ENCODE assay signal across 11 mouse cellular contexts in the genomic region with DNA sequence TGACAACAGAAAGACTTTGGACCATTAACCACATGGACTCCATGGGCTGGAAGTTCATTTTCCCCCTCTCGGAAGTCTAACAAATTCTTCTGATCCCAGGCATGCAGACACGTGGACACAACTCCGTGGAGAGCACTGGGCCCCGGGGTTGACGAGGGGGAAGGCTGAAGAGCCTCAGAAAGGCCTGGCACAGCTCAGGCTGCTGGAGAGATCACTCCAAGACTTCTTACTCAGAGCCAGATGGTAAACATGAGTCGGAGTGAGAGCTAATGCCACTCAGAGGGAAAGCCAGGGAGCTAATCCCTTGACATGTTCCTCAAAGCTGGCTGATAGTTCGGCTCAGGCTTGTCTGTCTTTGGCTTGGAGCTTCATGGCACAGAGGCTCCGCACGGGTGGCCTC. TPM values are rescaled to one million over a fixed set of nuclear protein-coding genes. Genes with fewer than 3 reads are reported as not detected.
DNase-seq lines count a peak whose midpoint lies in the region; ATAC-seq and TF ChIP-seq lines count a peak whose summit lies in the region.
"Had no signal": no experiment of that assay in that cellular context is flagged by ENCODE, and none has a peak within 500 bp of the region (broad histone marks: within the 10 kb centered on the region; RNA-seq: fewer than 3 reads in every experiment).

No protein-coding gene starts in this region.

- no peak overlapping the region for H3K4me3 ChIP-seq in heart, embryonic 15.5 days
- no peak overlapping the region for H3K4me3 ChIP-seq in hindbrain, postnatal 0 days (ENCODE audit: low read length)
- no peak overlapping the region for H3K4me3 ChIP-seq in midbrain, postnatal 0 days (ENCODE audit: low read depth, low read length)
- no peak overlapping the region for H3K4me3 ChIP-seq in kidney, adult 2 months (ENCODE audit: insufficient read depth, low read depth, low read length)
- no peak overlapping the region; the same call in 1 of the 2 replicates for H3K4me3 ChIP-seq in heart, embryonic 10.5 days
- H3K4me3 ChIP-seq: left cerebral cortex, adult 2 months had no signal

- peaks cover 2% of the 10 kb centered on the region; the same call in 1 of the 2 replicates for H3K36me3 ChIP-seq in heart, embryonic 15.5 days
- no peaks in the 10 kb centered on the region for H3K36me3 ChIP-seq in hindbrain, postnatal 0 days (ENCODE audit: insufficient read depth, low read length)
- H3K36me3 ChIP-seq in midbrain, postnatal 0 days (ENCODE audit: insufficient read depth, low read length): no peaks in the 10 kb centered on the region
- no peaks in the 10 kb centered on the region for H3K36me3 ChIP-seq in kidney, adult 2 months (ENCODE audit: control insufficient read depth, insufficient read depth, low read length)
- peaks cover 8% of the 10 kb centered on the region; the same call in 1 of the 2 replicates for H3K36me3 ChIP-seq in heart, embryonic 10.5 days

- H3K4me2 ChIP-seq in heart, embryonic 15.5 days: peak overlapping the region; percentile 43; the same call in 1 of the 2 replicates
- no peak overlapping the region for H3K4me2 ChIP-seq in hindbrain, postnatal 0 days (ENCODE audit: low read depth, low read length)
- no peak overlapping the region for H3K4me2 ChIP-seq in midbrain, postnatal 0 days (ENCODE audit: low read depth, low read length, poor library complexity, severe bottlenecking)

- no peak overlapping the region for H3K9ac ChIP-seq in heart, embryonic 15.5 days
- H3K9ac ChIP-seq in hindbrain, postnatal 0 days (replicated peaks; ENCODE audit: low read length): no peak overlapping the region
- H3K9ac ChIP-seq in midbrain, postnatal 0 days (replicated peaks; ENCODE audit: low read length, poor library complexity, severe bottlenecking): no peak overlapping the region

- no peaks in the 10 kb centered on the region for H3K9me3 ChIP-seq in heart, embryonic 15.5 days (replicated peaks)
- H3K9me3 ChIP-seq in hindbrain, postnatal 0 days (ENCODE audit: low read length): no peaks in the 10 kb centered on the region
- no peaks in the 10 kb centered on the region for H3K9me3 ChIP-seq in midbrain, postnatal 0 days (ENCODE audit: low read length)
- no peaks in the 10 kb centered on the region for H3K9me3 ChIP-seq in heart, embryonic 10.5 days

- ATAC-seq in heart, embryonic 15.5 days (replicated peaks; ENCODE audit: insufficient number of reproducible peaks, insufficient read depth, low FRiP score, low read depth): 0 out of 2 replicates have a peak, but pooled peaks have one; percentile 2
- peak; percentile 75; the same call in 1 of the 2 replicates for ATAC-seq in hindbrain, postnatal 0 days
- ATAC-seq in midbrain, postnatal 0 days (ENCODE audit: low FRiP score): no peak
- no peak for ATAC-seq in frontal cortex, adult (ENCODE audit: low TSS enrichment)

- no peak for TF ChIP-seq CTCF in hindbrain, postnatal 0 days (IDR thresholded peaks at IDR 0.05; ENCODE audit: low read depth)
- TF ChIP-seq CTCF in midbrain, postnatal 0 days (IDR thresholded peaks at IDR 0.05): no peak
- TF ChIP-seq CTCF in kidney, adult 2 months (conservative IDR thresholded peaks at IDR 0.05; ENCODE audit: insufficient read depth, insufficient read length, low read depth, low read length): no peak

- H3K27ac ChIP-seq in heart, embryonic 15.5 days: 0 out of 2 replicates have a peak overlapping the region, but pooled peaks have one; percentile 0
- H3K27ac ChIP-seq in hindbrain, postnatal 0 days: peak overlapping the region; percentile 16; the same call in 1 of the 2 replicates
- no peak overlapping the region for H3K27ac ChIP-seq in midbrain, postnatal 0 days (ENCODE audit: low read depth, low read length)
- no peak overlapping the region for H3K27ac ChIP-seq in kidney, adult 2 months (ENCODE audit: insufficient read depth, low read depth, low read length)
- no peak overlapping the region for H3K27ac ChIP-seq in heart, embryonic 10.5 days
- H3K27ac ChIP-seq: left cerebral cortex, adult 2 months had no signal

- 23% methylated on average over 9 of the region's 9 CpGs for WGBS in heart, embryonic 15.5 days
- 27% methylated on average over 9 of the region's 9 CpGs for WGBS in hindbrain, postnatal 0 days
- 28% methylated on average over 9 of the region's 9 CpGs for WGBS in midbrain, postnatal 0 days
- 43% methylated on average over 9 of the region's 9 CpGs for WGBS in kidney, adult 2 months
- WGBS in heart, embryonic 10.5 days: 47% methylated on average over 9 of the region's 9 CpGs

- H3K27me3 ChIP-seq in heart, embryonic 15.5 days: peaks cover 14% of the 10 kb centered on the region; the same call in 1 of the 2 replicates
- no peaks in the 10 kb centered on the region for H3K27me3 ChIP-seq in hindbrain, postnatal 0 days (ENCODE audit: insufficient read depth, low read length)
- no peaks in the 10 kb centered on the region for H3K27me3 ChIP-seq in midbrain, postnatal 0 days (ENCODE audit: insufficient read depth, low read length)
- no peaks in the 10 kb centered on the region; the same call in 1 of the 2 replicates for H3K27me3 ChIP-seq in kidney, adult 2 months (replicated peaks; ENCODE audit: control insufficient read depth, insufficient read depth, low read length)
- peaks cover 28% of the 10 kb centered on the region for H3K27me3 ChIP-seq in heart, embryonic 10.5 days (ENCODE audit: insufficient read depth, poor library complexity, severe bottlenecking)

- peaks cover 21% of the 10 kb centered on the region for H3K4me1 ChIP-seq in heart, embryonic 15.5 days (replicated peaks)
- H3K4me1 ChIP-seq in hindbrain, postnatal 0 days (ENCODE audit: insufficient read depth, low read length): peaks cover 14% of the 10 kb centered on the region; the same call in 1 of the 2 replicates
- H3K4me1 ChIP-seq in midbrain, postnatal 0 days (ENCODE audit: insufficient read depth, low read length): no peaks in the 10 kb centered on the region
- no peaks in the 10 kb centered on the region for H3K4me1 ChIP-seq in kidney, adult 2 months (ENCODE audit: control insufficient read depth, insufficient read depth, low read length)
- H3K4me1 ChIP-seq in heart, embryonic 10.5 days: peaks cover 34% of the 10 kb centered on the region

- no peak for TF ChIP-seq POLR2A in kidney, adult 2 months (IDR thresholded peaks at IDR 0.05; ENCODE audit: low read depth, low read length)

- no peak for DNase-seq in heart, adult 8-10 months (ENCODE audit: low spot score)
- DNase-seq in adipocyte (ENCODE audit: low spot score): peak; percentile 52
- peak; percentile 50 for DNase-seq in hindbrain, postnatal 0 days (ENCODE audit: low spot score)
- DNase-seq in midbrain, postnatal 0 days (ENCODE audit: low spot score): peak; percentile 51
- no peak for DNase-seq in kidney, adult 2 months
- no peak for DNase-seq in heart, embryonic 10.5 days (ENCODE audit: low spot score)
- DNase-seq: thymus, adult 18-20 months had no signal

RNA-seq across cellular contexts. Expression of a gene that starts 14.0 kb away (rescaled TPM):
- polyA plus RNA-seq in heart, embryonic 15.5 days (2015; fragmentation: Nextera tagmentation; extraction: Ambion mirVana): not detected in 2 replicates
- total RNA-seq in heart, adult 8-10 months (2022): under 1 TPM in 2 of 4 experiments, not detected in 2; 0.17 to 0.41 TPM
- 0.14 and 0.26 TPM in 2 replicates for total RNA-seq in hindbrain, postnatal 0 days (2014; rRNA removed)
- 0.33 and 0.50 TPM in 2 replicates for polyA plus RNA-seq in hindbrain, postnatal 0 days (2015; fragmentation: Nextera tagmentation; extraction: Ambion mirVana)
- total RNA-seq in midbrain, postnatal 0 days (2014; rRNA removed): 1.7 TPM in 1 of 2 replicates, not detected in the other
- polyA plus RNA-seq in midbrain, postnatal 0 days (2015; fragmentation: Nextera tagmentation; extraction: Ambion mirVana): 0.23 and 0.28 TPM in 2 replicates
- 97.9 and 124 TPM in 2 replicates for polyA plus RNA-seq in kidney, adult 2 months (2012; rRNA removed)
- 0.06 TPM in 1 of 2 replicates, not detected in the other for polyA plus RNA-seq in heart, embryonic 10.5 days (2016; fragmentation: Nextera tagmentation; extraction: Ambion mirVana)
- total RNA-seq: gastrocnemius, postnatal 10 days had no signal

RNA-seq across cellular contexts. Expression of a gene that starts 24.7 kb away (rescaled TPM):
- polyA plus RNA-seq in heart, embryonic 15.5 days (2015; fragmentation: Nextera tagmentation; extraction: Ambion mirVana): 0.72 and 2.7 TPM in 2 replicates
- under 1 TPM in 3 of 4 experiments, not detected in 1; 0.26 to 0.57 (median 0.37) TPM for total RNA-seq in heart, adult 8-10 months (2022)
- total RNA-seq in hindbrain, postnatal 0 days (2014; rRNA removed): 3.8 and 5.5 TPM in 2 replicates
- polyA plus RNA-seq in hindbrain, postnatal 0 days (2015; fragmentation: Nextera tagmentation; extraction: Ambion mirVana): 1.1 TPM in 2 replicates
- total RNA-seq in midbrain, postnatal 0 days (2014; rRNA removed): 2.4 and 3.2 TPM in 2 replicates
- 1.0 and 1.4 TPM in 2 replicates for polyA plus RNA-seq in midbrain, postnatal 0 days (2015; fragmentation: Nextera tagmentation; extraction: Ambion mirVana)
- polyA plus RNA-seq in kidney, adult 2 months (2012; rRNA removed): 0.66 and 1.6 TPM in 2 replicates
- polyA plus RNA-seq in heart, embryonic 10.5 days (2016; fragmentation: Nextera tagmentation; extraction: Ambion mirVana): 3.5 and 5.3 TPM in 2 replicates

RNA-seq across cellular contexts. Expression of a gene that starts 36.2 kb away (rescaled TPM):
- 112 and 125 TPM in 2 replicates for polyA plus RNA-seq in heart, embryonic 15.5 days (2015; fragmentation: Nextera tagmentation; extraction: Ambion mirVana)
- total RNA-seq in heart, adult 8-10 months (2022): 1 to 10 TPM in 1 of 4 experiments, under 1 TPM in 3; 0.46 to 1.6 (median 0.99) TPM
- 46.4 and 49.1 TPM in 2 replicates for total RNA-seq in hindbrain, postnatal 0 days (2014; rRNA removed)
- polyA plus RNA-seq in hindbrain, postnatal 0 days (2015; fragmentation: Nextera tagmentation; extraction: Ambion mirVana): 49.7 and 52.0 TPM in 2 replicates
- 27.0 and 32.9 TPM in 2 replicates for total RNA-seq in midbrain, postnatal 0 days (2014; rRNA removed)
- polyA plus RNA-seq in midbrain, postnatal 0 days (2015; fragmentation: Nextera tagmentation; extraction: Ambion mirVana): 27.2 TPM in 2 replicates
- polyA plus RNA-seq in kidney, adult 2 months (2012; rRNA removed): 2.4 and 2.6 TPM in 2 replicates
- polyA plus RNA-seq in heart, embryonic 10.5 days (2016; fragmentation: Nextera tagmentation; extraction: Ambion mirVana): 138 TPM in 2 replicates

RNA-seq across cellular contexts. Expression of a gene that starts 36.4 kb away (rescaled TPM):
- polyA plus RNA-seq in heart, embryonic 15.5 days (2015; fragmentation: Nextera tagmentation; extraction: Ambion mirVana): not detected in 2 replicates
- total RNA-seq in heart, adult 8-10 months (2022): not detected
- not detected in 2 replicates for total RNA-seq in hindbrain, postnatal 0 days (2014; rRNA removed)
- polyA plus RNA-seq in hindbrain, postnatal 0 days (2015; fragmentation: Nextera tagmentation; extraction: Ambion mirVana): 0.10 TPM in 1 of 2 replicates, not detected in the other
- not detected in 2 replicates for total RNA-seq in midbrain, postnatal 0 days (2014; rRNA removed)
- polyA plus RNA-seq in midbrain, postnatal 0 days (2015; fragmentation: Nextera tagmentation; extraction: Ambion mirVana): not detected in 2 replicates
- 741 and 818 TPM in 2 replicates for polyA plus RNA-seq in kidney, adult 2 months (2012; rRNA removed)
- 0.15 TPM in 1 of 2 replicates, not detected in the other for polyA plus RNA-seq in heart, embryonic 10.5 days (2016; fragmentation: Nextera tagmentation; extraction: Ambion mirVana)
- total RNA-seq: gastrocnemius, postnatal 10 days had no signal

RNA-seq across cellular contexts. Expression of a gene that starts 54.9 kb away (rescaled TPM):
- polyA plus RNA-seq in heart, embryonic 15.5 days (2015; fragmentation: Nextera tagmentation; extraction: Ambion mirVana): 1.4 and 2.4 TPM in 2 replicates
- under 1 TPM; 0.14 to 0.56 (median 0.35) TPM for total RNA-seq in heart, adult 8-10 months (2022)
- 127 and 143 TPM in 2 replicates for total RNA-seq in hindbrain, postnatal 0 days (2014; rRNA removed)
- 32.0 and 37.1 TPM in 2 replicates for polyA plus RNA-seq in hindbrain, postnatal 0 days (2015; fragmentation: Nextera tagmentation; extraction: Ambion mirVana)
- 138 and 150 TPM in 2 replicates for total RNA-seq in midbrain, postnatal 0 days (2014; rRNA removed)
- polyA plus RNA-seq in midbrain, postnatal 0 days (2015; fragmentation: Nextera tagmentation; extraction: Ambion mirVana): 37.3 and 42.1 TPM in 2 replicates
- polyA plus RNA-seq in kidney, adult 2 months (2012; rRNA removed): 0.34 and 0.37 TPM in 2 replicates
- polyA plus RNA-seq in heart, embryonic 10.5 days (2016; fragmentation: Nextera tagmentation; extraction: Ambion mirVana): 3.2 and 5.2 TPM in 2 replicates

Comparison
In these comparisons a context has a peak if more than half of its experiments do, and no peak if none do; other contexts are left out.
1. H3K27ac ChIP-seq: peak in heart, embryonic 15.5 days (single experiment) and hindbrain, postnatal 0 days (single experiment); none in midbrain, postnatal 0 days (single experiment), kidney, adult 2 months (single experiment) and heart, embryonic 10.5 days (single experiment).
2. ATAC-seq: peak in heart, embryonic 15.5 days (single experiment) and hindbrain, postnatal 0 days (single experiment); none in midbrain, postnatal 0 days (single experiment) and frontal cortex, adult (single experiment).
3. DNase-seq: peak in adipocyte (single experiment), hindbrain, postnatal 0 days (single experiment) and midbrain, postnatal 0 days (single experiment); none in heart, adult 8-10 months (single experiment), kidney, adult 2 months (single experiment) and heart, embryonic 10.5 days (single experiment).
4. RNA of a gene that starts 14.0 kb away (polyA plus RNA-seq): 97.9 to 124 TPM in kidney, adult 2 months; 0.33 to 0.50 TPM in hindbrain, postnatal 0 days, 0.23 to 0.28 TPM in midbrain, postnatal 0 days, 0.06 TPM in heart, embryonic 10.5 days and not detected in heart, embryonic 15.5 days; every median in the first group is over 10 times any median in the second.